Mouse (Mus musculus) erythroid progenitor cell, adult 5-6 weeks (primary cell): ENCODE measurements around the gene Usp3. TPM values are rescaled to one million over a fixed set of nuclear protein-coding genes. Genes with fewer than 3 reads are reported as not detected.

Source experiments
- total RNA-seq, 2 experiments: library from RNA; stranded (forward) in 1 of 2; stranded (reverse) in 1 of 2; fragments of 150-400 nt in 1 of 2; fragments of 186-747, 209-891 nt in 1 of 2; gene quantifications; 2 replicates each; pipeline versions ENCODE4 v1.2.3 to v1.2.4; 2015 to 2017; ENCODE audit warnings: low replicate concordance in 2 of 2

The Usp3 gene
- total RNA-seq, 2 experiments from 2014 or later: 27.4 to 45.7 TPM

Other genes with a start within 250 kb of the Usp3 start
- gene Herc1, start 242.7 kb downstream of the Usp3 start, total RNA-seq (2015; ENCODE audit: low replicate concordance): 454 and 527 TPM in 2 replicates
- gene Herc1, start 242.7 kb downstream of the Usp3 start, total RNA-seq (2017; ENCODE audit: low replicate concordance): 839 and 902 TPM in 2 replicates
- gene Fbxl22, start 78.5 kb downstream of the Usp3 start, total RNA-seq (2015; ENCODE audit: low replicate concordance): not detected in 2 replicates
- gene Fbxl22, start 78.5 kb downstream of the Usp3 start, total RNA-seq (2017; ENCODE audit: low replicate concordance): 0.08 and 2.1 TPM in 2 replicates
- gene Car12, start 120.5 kb upstream of the Usp3 start, total RNA-seq (2015; ENCODE audit: low replicate concordance): not detected in 2 replicates
- gene Car12, start 120.5 kb upstream of the Usp3 start, total RNA-seq (2017; ENCODE audit: low replicate concordance): not detected in 2 replicates
- gene Aph1b, start 202.3 kb upstream of the Usp3 start, total RNA-seq (2015; ENCODE audit: low replicate concordance): 2.1 and 2.5 TPM in 2 replicates
- gene Aph1b, start 202.3 kb upstream of the Usp3 start, total RNA-seq (2017; ENCODE audit: low replicate concordance): 0.61 and 0.77 TPM in 2 replicates
- not detected in 2 replicates for gene Gm10647, start 203.9 kb upstream of the Usp3 start, total RNA-seq (2015; ENCODE audit: low replicate concordance)
- gene Gm10647, start 203.9 kb upstream of the Usp3 start, total RNA-seq (2017; ENCODE audit: low replicate concordance): not detected in 2 replicates
- gene Aph1c, start 241.6 kb upstream of the Usp3 start, total RNA-seq (2015; ENCODE audit: low replicate concordance): 1.7 and 11.5 TPM in 2 replicates
- gene Aph1c, start 241.6 kb upstream of the Usp3 start, total RNA-seq (2017; ENCODE audit: low replicate concordance): 3.0 TPM in 1 of 2 replicates, not detected in the other